Mouse (Mus musculus): Measurements from ENCODE around the gene Tspan17. TPM values are rescaled to one million over a fixed set of nuclear protein-coding genes. Genes with fewer than 3 reads are reported as not detected.

The Tspan17 gene
- total RNA-seq, 2 experiments from 2014 or later, result 31.8 to 36.3 TPM

Other genes with a start within 250 kb of the Tspan17 start
- 100 to 1,000 TPM; 101 to 104 TPM for gene 4833439L19Rik, start 223.9 kb upstream of the Tspan17 start, total RNA-seq (2021)
- 10 to 100 TPM; 27.1 to 31.4 TPM for gene Arl10, start 214.4 kb upstream of the Tspan17 start, total RNA-seq (2021)
- 10 to 100 TPM; 32.4 to 41.0 TPM for gene Nop16, start 199.3 kb upstream of the Tspan17 start, total RNA-seq (2021)
- gene Higd2a, start 199.2 kb upstream of the Tspan17 start, total RNA-seq (2021), result 100 to 1,000 TPM; 255 to 257 TPM
- 10 to 100 TPM; 71.6 to 71.7 TPM for gene Cltb, start 178.0 kb upstream of the Tspan17 start, total RNA-seq (2021)
- 10 to 100 TPM; 63.5 to 64.7 TPM for gene Faf2, start 167.6 kb upstream of the Tspan17 start, total RNA-seq (2021)
- 100 to 1,000 TPM; 100 to 114 TPM for gene Rnf44, start 95.5 kb upstream of the Tspan17 start, total RNA-seq (2021)
- 1 to 10 TPM in 1 of 2 experiments, under 1 TPM in 1; 0.85 to 2.1 TPM for gene Cdhr2, start 87.9 kb upstream of the Tspan17 start, total RNA-seq (2021)
- 1 to 10 TPM; 3.4 to 4.8 TPM for gene Gprin1, start 39.5 kb upstream of the Tspan17 start, total RNA-seq (2021)
- 1 to 10 TPM; 1.8 to 4.2 TPM for gene Sncb, start 22.8 kb upstream of the Tspan17 start, total RNA-seq (2021)
- under 1 TPM in 1 of 2 experiments, not detected in 1; 0.12 TPM for gene Eif4e1b, start 5.4 kb upstream of the Tspan17 start, total RNA-seq (2021)
- gene Unc5a, start 160.0 kb downstream of the Tspan17 start, total RNA-seq (2021), result 1 to 10 TPM; 6.5 to 8.8 TPM
- 1 to 10 TPM; 1.7 to 2.0 TPM for gene Hk3, start 232.0 kb downstream of the Tspan17 start, total RNA-seq (2021)